Mouse (Mus musculus) kidney, adult 18-20 months (tissue): ENCODE measurements around the gene Fcamr.

Source experiments
- DNase-seq: peaks from one replicate; pipeline ENCODE4 v3.0.0; 2021

Fcamr gene

DNA sequence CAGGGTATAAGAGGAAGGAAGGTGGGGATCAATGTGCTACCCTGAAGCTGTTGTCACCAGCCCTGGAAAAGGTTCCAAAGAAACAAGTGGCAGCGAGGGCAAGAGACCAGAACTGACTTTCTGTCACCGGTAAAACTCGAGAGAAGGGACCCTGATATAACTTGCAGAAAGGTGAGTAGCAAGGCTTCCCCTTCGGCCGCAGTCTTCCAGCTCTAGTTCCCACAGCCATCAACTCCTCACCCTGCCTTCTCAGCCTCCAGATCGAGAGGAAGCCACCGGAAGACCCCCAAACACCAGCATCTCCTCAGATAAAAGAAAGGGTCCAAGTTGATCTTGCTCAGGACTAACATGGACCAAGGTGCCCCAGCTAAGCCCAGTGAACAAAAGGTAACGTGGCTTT, at the start of gene Fcamr:
Gene Fcamr, plus strand, starts transcription at position 301 of the 400 bp plus-strand sequence.
- DNase-seq = no peak

- DNase-seq = no peak
Observed at GRCm38 (mm10) chr1:130759689-130760088, 41.0 kb upstream of the Fcamr start.

DNA sequence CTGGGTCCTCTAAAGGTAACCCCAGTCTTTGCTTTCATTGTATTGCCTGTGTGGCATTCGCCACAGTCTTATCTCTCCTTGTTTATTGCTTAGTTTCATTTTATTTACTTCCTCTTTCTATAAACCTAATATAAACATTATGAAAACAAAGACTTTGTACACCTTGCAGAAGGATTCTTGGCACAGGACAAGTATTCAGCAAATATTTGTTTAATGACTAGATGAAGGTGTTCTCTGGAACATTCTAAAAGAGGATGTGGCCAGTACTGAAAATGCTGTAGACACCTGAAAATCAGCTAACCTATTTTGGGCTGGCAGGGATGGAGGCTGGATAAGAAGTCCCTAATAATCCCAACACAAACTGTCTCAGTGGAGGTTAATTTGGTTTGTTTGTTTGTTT, 39.1 kb upstream of the Fcamr start:
- no peak for DNase-seq

DNA sequence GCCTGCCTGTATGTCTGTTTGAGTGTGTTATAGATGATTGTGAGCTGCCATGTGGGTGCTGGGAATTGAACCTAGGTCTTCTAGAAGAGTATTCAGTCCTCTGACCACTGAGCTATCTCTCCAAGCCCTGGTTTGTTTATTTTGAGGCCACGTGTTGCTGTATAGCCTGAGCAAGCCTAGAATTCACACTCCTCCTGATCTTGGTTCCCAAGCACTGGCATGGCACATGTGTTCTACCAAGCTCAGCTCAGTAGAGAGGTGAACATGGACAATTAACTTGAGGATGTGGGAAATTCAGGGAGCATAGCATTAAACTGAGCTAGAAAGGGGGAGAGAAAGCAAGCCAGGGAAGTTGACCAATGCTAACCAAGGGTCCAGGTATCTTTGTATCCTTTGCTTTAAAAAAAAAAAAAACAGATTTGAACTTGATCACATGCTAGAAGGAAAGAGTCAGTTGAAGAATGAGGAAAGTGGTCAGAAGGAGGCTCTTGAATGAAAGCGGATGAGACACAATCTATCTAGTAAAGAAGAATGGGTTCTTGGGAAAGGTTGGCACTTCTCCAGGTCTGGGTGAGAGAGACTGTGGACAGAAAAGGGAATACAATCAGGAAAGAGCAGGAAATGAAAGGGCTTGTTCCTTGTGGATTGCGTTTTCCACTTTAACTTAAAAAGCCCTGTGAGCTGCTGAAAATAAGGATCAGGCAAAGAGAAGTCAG, 38.5 kb upstream of the Fcamr start:
- no peak for DNase-seq

- DNase-seq = no peak
Observed at GRCm38 (mm10) chr1:130764027-130764461, 36.7 kb upstream of the Fcamr start.

DNA sequence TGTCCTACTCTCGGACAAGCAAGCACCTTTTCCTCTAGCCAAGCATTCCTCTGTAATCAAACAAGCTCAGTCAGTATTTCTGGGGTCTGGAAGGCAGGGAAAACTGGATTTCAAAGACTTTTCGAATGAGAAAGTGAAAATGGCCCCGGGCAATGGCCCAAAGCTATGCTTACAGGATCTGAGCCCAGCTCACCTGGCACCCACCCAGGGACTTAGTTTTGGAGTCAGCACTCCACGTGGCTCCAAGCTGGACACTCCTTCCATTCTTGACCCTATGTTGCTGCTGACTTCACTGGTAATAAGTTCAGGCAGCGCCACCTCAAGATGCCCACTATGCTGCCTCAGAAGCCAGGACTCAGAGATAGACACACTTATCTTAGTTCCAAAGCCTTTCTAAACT, 33.6 kb upstream of the Fcamr start:
- DNase-seq = no peak

GRCm38 (mm10) chr1:130769925-130770324, 30.8 kb upstream of the Fcamr start:
- DNase-seq = no peak

GRCm38 (mm10) chr1:130770487-130770886, 30.2 kb upstream of the Fcamr start:
- no peak for DNase-seq

DNA sequence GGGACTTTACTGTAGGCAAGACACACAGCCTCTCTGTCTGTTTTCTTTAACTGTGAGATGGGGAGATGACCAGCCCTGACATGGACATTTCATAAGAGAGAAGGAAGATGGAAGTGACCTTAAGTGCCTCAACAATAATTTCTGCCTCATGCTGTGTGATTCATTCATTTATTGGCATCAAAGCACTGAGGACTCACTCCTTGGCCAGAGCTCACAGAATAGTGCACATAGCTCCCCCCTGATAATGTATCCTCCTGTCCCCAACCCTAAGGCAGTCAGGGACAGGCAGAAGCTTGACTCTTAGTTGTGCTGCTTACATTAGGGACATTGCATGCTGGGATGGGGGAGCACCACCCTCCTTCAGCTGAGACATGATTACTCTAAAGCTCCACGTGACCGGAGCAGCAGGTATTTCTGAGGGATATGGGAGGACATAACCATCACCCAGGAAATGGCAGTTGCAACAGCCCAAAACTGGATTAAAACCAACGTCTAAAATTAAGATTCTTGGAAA, 29.7 kb upstream of the Fcamr start:
- no peak for DNase-seq

DNA sequence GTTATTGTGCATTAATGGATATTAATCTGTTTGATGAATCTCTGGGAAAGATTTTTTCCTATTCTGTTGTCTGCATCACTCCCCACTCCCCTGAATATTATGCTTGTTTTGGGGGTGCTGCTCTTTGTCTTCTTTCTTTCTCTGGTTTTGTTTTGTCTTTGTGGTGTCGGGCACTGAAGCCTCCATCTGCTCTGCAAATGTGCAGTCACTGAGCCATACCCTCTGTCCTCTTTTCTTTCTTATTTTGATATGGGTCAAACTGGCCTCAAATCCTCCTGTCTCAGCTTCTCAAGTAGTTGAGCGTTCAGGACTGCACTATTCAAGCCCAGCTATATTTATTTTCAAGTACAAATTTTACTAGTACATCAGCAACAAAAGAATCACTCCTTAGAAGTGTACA, 25.5 kb upstream of the Fcamr start:
- no peak for DNase-seq

- DNase-seq = no peak
Observed at GRCm38 (mm10) chr1:130775691-130776331, 24.9 kb upstream of the Fcamr start.

GRCm38 (mm10) chr1:130776645-130777044, 24.1 kb upstream of the Fcamr start:
- DNase-seq = no peak

DNA sequence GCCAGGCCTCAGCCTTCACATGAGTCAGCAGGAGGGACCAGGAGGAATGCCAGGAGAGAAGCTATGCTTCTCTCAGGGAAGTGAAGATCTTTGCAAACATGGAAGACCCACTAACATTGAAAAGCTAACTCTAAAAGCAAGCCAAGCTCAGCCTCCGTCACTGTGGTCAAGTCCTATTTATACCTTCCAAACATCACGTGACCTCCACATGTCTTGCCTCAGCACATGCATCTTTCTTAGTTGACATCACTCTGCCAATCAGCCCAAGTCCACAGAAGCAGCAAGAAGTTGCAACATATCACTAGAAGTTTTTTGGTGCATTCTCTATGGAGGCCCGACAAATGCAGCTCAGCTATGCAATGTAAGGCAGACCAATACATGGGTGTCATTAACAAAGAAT, 20.8 kb upstream of the Fcamr start:
- DNase-seq = no peak

- DNase-seq = no peak
Observed at GRCm38 (mm10) chr1:130784054-130784453, 16.6 kb upstream of the Fcamr start.

GRCm38 (mm10) chr1:130787001-130787400, 13.7 kb upstream of the Fcamr start:
- peak; percentile 27 for DNase-seq

DNA sequence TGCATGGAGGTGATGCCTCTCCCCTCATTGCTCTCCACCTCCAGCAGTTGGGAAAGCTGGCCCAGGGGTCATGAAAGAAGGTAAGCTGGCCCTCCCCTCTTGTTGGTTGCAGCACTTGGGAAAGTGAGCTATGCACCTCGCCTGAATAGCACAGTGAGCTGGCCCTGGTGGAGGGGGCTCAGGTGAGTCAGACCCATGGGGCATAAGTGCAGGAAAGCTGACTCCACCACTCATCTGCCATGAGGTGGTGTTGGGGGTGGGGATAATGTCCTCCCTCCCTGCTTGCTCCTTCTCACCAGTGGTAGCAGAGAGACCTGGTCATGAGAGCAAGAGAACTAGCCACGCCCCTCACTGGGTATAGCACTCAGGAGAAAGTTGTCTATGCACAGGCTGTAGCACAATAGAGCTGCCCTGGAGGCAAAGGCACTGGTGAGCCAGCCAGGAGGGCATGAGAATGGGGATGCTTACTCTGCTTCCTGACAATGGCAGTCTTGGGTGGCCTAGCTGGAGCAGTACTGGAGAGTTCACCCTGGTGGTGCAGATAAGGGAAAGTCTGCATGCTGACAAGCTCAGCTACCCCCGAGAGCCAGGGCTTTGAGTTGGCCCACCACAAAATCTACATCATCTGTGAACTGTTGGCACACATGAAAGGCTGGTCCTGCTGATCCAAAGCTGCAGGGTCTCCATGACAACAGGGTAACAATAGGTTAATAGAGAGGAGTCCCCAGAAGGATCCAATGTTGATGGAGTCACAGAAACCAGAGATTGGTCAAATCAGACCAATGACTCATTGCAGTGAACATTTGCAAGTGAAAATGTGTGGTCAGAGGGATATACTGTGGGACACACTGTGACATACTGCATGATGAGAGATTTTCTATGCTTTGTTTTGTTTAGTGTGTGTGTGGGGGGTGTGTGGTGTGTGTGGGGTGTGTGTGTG, 10.9 kb upstream of the Fcamr start:
- DNase-seq = no peak

DNA sequence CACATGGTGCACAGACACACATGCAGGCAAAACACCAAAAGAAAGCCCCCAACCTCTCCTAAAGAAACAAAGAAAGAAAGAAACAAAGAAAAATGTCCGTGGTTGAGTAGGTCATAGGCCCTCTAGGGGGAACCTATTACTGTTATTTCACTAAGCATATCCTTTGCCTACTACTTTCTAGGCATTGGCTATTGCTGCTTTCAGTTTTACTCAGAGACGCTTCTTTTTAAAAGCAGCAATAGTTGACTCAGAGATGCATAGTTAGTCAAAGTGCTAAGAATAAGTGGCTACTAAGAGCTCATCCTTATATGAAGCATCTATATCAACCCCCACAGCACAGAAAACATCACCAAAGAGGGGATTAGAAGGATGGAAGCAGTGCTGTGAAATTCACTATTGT, 5.4 kb upstream of the Fcamr start:
- DNase-seq = no peak

DNA sequence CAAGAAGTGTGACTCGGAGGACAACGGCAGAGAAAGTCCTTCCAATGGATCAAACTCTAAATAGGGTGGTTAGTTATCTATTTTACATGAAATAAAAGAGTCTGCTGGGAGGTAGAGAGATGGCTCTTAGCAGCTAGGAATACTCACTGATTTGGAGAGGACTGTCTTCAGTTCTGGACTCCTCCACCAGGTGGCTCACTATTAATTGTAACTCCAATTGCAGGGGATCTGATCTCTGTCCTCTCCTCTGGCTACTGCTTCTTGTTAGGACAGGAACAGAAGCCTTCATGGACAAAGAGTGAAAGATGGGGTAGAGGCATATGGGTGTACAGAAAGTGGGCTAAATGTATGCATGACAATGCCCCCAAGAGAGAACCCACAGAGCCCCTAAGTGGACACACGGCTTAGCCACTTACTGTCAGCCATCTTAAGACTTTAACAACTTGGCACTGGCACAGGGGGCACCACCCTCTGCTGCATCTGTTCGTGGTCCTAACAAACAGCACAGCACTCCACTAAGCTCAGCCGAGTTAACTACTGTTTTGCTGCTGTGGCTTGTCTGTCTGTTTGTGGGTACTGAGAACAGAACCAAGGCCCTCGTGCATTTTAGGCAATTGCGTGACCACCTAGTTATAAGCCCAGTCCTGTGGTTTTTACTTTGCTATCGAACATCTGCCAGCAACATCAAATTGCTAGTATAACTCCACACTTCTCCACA, 3.6 kb upstream of the Fcamr start:
- peak; percentile 79 for DNase-seq

DNA sequence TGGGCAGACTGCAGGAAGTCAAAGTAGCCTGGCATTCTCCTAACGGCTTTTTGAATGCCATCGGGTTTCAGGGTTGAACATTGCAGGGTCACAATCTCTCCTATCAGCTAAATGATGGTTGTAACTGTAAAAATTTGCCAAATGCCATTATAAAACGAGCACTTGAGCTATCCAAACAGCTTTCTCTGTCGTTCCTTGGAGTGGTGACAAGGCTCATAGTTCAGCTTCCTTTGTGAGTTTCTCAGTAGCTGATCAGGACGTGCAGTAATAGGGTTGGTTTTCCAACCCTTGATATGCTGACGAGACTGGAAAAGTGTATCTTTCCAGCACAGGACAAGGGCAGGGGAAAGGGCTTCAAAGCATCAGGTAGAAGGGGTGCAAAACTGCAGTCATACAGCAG, 2.7 kb upstream of the Fcamr start:
- DNase-seq = peak; percentile 35

GRCm38 (mm10) chr1:130798551-130798950, 2.2 kb upstream of the Fcamr start:
- DNase-seq = no peak

GRCm38 (mm10) chr1:130799399-130799798, 1.3 kb upstream of the Fcamr start:
- DNase-seq = no peak

DNA sequence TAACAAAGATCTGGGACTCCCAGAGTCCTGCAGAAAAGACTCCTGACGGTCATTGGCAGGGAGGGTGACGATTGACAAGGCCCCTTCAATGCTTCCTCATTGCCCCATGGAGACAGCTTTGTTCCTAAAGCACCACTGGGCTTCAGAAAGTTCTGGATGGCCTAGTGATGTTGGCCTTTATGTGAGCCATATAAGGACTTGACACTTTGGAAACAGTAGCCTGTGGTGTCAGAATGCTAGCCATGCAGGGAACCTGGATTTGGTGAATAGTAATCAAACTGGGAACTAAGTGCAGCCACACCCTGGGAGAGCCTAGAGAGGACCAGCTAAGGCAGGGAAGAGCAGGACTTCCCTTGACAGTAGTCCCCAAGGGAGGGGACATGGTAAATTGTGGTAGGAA, 809 bp downstream of the Fcamr start:
- no peak for DNase-seq

GRCm38 (mm10) chr1:130802976-130803375, 2.3 kb downstream of the Fcamr start:
- peak; percentile 43 for DNase-seq
